Mouse (Mus musculus) adrenal gland, postnatal 10 days (tissue): ENCODE data around the gene Rrp12. TPM values are rescaled to one million over a fixed set of nuclear protein-coding genes. Genes with fewer than 3 reads are reported as not detected.

Source experiments
- DNase-seq: peaks from one replicate; pipeline ENCODE4 v3.0.0; 2021; ENCODE audit warnings: mixed read lengths
- total RNA-seq, 2 experiments: library from RNA; stranded (reverse); gene quantifications; 2 replicates each; pipeline ENCODE4 v1.2.3; 2021

The Rrp12 gene
- total RNA-seq, 2 experiments from 2014 or later: 12.6 to 12.8 TPM

- peak; percentile 90 for DNase-seq
These were observed 47.8 kb downstream of the Rrp12 start, which contains the start of gene Frat2 for GRCm38 (mm10) chr19:41847992-41848851. Gene Frat2 (minus strand): TSS chr19:41848132.

GRCm38 (mm10) chr19:41847614-41847991 lies 48.4 kb downstream of the Rrp12 start:
- peak; percentile 60 for DNase-seq

- peak; percentile 66 for DNase-seq
These were observed 48.8 kb downstream of the Rrp12 start for GRCm38 (mm10) chr19:41847091-41847581.

GRCm38 (mm10) chr19:41846366-41847090 lies 49.4 kb downstream of the Rrp12 start:
- peak; percentile 47 for DNase-seq

- no peak for DNase-seq
These were observed 51.6 kb downstream of the Rrp12 start for GRCm38 (mm10) chr19:41844345-41844744.

- no peak for DNase-seq
These were observed 53.3 kb downstream of the Rrp12 start for GRCm38 (mm10) chr19:41842706-41843105.

GRCm38 (mm10) chr19:41842196-41842595 lies 53.8 kb downstream of the Rrp12 start:
- DNase-seq: no peak

GRCm38 (mm10) chr19:41841105-41841750 lies 54.7 kb downstream of the Rrp12 start:
- no peak for DNase-seq

GRCm38 (mm10) chr19:41839685-41840084 lies 56.3 kb downstream of the Rrp12 start:
- DNase-seq: no peak

GRCm38 (mm10) chr19:41838808-41839207 lies 57.2 kb downstream of the Rrp12 start:
- peak; percentile 14 for DNase-seq

GRCm38 (mm10) chr19:41837917-41838261 lies 58.1 kb downstream of the Rrp12 start:
- no peak for DNase-seq

- no peak for DNase-seq
These were observed 58.6 kb downstream of the Rrp12 start for GRCm38 (mm10) chr19:41837194-41837916.

- no peak for DNase-seq
These were observed 59.3 kb downstream of the Rrp12 start for GRCm38 (mm10) chr19:41836719-41837118.

- DNase-seq: peak; percentile 63
These were observed 60.2 kb downstream of the Rrp12 start for GRCm38 (mm10) chr19:41835816-41836215.

- no peak for DNase-seq
These were observed 60.6 kb downstream of the Rrp12 start for GRCm38 (mm10) chr19:41835407-41835806.

GRCm38 (mm10) chr19:41832501-41833201 lies 63.3 kb downstream of the Rrp12 start:
- DNase-seq: no peak

GRCm38 (mm10) chr19:41831718-41832391 lies 64.1 kb downstream of the Rrp12 start:
- DNase-seq: peak; percentile 18

- peak; percentile 73 for DNase-seq
These were observed 64.8 kb downstream of the Rrp12 start for GRCm38 (mm10) chr19:41831101-41831570.

GRCm38 (mm10) chr19:41830106-41831031 lies 65.6 kb downstream of the Rrp12 start:
- DNase-seq: peak; percentile 61
